Mouse (Mus musculus) naive thymus-derived CD4-positive, alpha-beta T cell, adult 2 months (primary cell): Measurements from ENCODE around the gene Mafg.
A peak's percentile ranks its signal among the peaks of the same experiment; 100 is the strongest.

ENCODE experiments used
- DNase-seq: peaks from one replicate; pipeline ENCODE4 v3.0.0-alpha.2; 2011; ENCODE audit warnings: low read depth

The Mafg gene

DNA sequence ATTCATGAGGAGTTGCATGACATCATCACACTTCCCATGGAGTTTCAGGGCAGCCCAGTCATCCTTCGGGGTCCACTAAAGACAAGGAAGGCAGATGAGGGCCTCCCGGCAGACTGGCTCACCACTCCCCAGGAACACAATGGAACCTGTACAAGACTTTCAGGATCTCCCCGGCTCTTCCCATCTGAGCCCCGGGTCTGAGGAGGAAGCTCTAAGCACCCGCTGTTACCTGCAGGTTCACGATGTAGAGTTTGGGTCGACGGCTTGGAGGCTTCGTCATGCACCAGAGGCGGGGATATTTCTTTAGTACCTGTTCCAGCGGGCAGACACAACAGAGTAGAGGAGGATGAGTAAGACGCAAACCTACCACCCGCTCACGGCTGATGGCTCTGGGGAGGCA, 13.2 kb downstream of the Mafg start:
- DNase-seq = no peak

DNA sequence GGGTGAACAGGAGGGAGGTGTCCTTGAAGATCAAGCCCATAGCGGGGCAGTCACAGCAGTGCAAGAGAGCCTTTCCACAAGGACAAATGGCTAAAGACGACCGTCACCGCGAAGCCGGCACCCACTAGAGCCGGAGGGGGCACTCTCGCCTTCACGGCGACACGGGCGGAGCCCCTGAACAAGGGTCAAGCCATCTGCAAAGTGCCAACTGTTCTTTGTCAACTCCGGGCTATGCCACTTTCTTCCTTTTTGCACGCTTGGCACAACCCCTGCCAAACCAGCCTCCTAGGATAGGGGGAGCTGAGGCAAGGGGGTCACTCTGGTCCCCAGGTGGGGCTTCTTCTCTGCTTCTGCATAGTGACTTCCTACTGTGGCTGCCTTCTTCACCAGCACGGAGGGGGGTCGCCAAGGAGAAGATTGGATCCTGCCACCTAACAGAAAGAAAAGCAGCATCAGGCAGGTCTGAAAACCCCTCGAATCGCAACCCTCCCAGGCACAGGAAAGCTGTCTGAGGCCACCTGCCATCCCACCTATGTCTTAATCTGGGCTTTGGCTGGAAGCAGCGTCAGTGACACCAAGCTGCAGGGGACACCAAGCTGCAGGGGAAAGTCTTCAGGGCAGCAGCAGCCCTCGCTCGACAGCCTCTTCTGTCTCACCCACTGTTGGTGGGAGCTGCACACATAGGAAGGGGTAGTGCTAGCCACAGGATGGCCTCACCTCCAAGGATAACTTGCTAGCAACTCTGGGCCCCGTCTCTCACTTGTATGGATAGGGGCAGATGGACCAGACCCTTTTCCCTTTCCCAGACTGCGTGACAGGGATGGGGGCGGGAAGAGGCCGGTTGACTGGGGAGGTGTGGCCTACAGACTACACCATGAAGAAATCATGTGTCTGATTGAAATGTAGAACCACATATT, 14.5 kb downstream of the Mafg start:
- DNase-seq = no peak

DNA sequence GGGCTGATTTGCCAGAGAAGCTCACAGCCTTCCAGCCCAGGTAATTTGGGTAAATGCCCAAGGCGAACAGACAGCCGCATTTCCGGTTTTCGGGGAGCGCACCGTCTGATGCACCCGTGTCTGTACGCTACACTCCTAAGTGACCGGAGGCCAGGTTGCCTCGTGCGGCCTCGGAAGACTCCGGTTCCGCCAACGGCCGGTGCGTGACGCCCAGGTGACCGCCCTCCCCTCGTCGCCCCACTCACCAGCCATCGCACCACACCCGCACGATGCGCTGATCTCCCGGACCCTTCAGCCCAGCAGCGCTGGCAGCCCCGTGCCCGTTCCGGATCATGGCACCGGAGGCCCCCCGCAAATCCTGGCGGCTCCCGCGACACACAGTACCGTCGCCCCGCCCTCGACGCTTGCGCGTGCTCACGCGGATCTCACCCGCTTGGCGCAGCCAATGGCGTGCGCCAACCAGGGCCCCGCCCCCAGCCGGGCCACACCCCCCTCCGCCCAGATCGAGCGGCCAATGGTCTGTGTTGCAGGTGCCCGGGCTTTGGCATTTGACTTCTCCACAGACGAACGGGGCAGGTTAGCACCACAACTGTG, 15.8 kb downstream of the Mafg start, which contains the start of gene Pcyt2:
Gene Pcyt2 (minus strand): TSS at position 418 of the 594 bp plus-strand sequence.
- DNase-seq = peak; percentile 94

DNA sequence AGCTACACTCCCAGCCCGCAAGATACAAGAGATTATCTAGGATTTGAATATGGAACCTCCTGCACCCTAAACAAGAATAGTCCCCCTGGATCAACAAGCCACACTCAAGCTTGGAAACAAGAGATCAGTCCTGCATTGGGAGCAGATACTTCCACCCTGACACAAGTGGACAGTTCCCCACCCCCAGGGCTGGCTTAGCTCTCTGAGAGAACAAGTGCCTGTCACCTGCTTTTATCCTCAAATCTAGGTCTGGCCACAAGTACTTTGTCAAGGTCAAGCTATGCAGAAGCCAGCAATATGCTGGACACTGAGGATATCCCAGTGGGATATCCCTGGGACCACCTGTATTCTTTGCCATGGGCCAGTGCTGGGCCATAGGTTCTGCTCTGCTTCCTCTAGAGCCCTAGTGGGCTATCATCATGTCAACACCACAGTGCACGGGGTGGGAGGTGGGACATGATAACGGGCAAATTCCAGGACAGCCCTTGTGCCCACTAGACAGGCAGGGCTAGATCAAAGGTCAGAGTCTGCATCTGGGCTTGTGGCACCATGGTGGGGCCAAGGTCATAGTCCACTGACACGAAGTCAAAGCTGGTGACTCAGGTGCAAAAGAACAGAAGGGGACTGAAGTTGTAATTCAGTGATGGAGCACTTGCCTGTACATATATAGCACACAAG, 16.6 kb downstream of the Mafg start:
- DNase-seq = peak; percentile 32

DNA sequence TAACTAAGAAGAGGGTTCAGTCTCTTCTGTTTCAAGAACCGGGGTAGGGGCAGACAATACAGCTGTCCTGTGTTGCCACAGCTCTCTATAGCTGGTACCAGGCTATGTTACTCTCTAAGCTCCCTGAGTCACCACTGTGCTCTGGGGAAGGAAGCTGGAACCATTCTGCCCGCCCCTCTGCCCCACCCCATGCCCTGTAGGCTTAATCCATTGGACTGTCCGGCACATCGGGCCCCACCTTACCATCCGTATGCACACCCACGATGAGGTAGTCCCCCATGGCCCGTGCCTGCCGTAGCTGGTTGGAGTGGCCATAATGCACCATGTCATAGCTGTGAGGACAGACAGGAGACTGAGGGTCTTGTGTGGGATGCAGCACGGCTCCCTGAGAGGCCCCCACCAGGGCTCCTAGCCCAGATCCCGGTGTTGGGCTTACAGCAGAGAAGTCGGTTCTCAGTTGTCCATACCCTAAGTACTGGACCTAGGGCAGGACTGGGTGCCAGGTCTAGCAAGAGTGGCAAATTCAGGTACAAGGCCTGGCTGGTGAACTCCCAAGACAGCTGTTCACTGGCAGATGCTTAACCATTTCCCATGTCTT, 17.7 kb downstream of the Mafg start:
- no peak for DNase-seq

DNA sequence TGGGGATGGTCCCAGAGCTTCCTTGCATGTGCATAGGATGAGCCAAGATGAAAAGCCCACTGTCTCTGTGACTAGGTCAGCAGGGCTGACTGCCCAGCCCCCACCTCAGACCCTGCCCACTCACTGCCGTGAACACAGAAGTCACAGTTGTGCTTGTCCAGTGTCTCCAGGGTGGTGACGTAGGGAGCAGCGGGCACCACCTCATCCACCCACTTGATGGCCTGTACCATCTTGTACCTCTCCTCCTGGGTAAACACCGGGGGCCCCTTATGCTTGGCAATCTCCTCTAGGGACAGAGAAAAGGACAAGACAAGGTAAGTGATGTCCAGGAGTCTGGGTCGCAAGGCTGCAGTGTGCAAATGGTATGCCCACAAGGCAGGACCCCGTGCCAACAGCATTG, 18.2 kb downstream of the Mafg start:
- no peak for DNase-seq

DNA sequence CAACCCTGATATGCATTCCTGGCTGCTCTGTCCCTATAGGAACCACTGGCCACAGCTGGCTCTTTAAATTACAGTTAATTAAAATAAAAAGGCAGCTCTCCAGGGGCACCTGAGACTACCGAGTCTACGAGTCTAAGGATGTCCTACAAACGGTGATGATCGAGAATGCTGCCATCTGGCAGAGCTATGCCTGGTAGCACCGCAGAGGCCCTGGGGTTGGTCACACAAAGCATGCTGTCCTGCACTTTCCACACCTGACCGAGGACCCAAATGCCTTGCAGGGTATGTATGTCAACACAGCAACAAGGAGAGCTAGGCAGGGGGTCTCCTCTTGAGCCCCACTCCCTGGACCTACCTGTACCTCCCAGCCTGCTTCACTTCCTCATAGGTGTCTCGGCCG, 19.4 kb downstream of the Mafg start:
- no peak for DNase-seq

DNA sequence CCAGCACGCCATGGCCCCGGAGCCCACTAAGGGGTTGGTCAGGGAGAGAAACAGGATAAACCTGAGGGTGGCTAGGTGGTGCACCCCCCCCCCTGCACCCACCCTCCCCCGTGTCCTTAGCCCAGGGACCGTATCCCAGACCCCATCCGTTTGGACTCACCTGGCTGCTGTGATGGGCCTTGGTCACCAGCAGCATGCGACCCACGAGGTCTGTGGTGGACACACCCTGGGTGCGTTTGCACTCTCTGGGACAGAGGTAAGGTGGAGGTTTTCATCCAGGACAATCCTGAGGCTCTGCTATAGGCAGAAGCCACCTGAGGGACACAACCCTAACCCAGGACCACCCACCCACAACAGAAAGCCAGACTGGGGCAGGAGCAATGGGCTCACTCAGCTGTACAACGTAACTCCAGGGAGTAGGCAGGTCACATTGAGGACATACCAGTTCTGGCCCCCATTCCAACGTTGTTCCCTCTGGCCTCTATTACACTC, 19.9 kb downstream of the Mafg start:
- DNase-seq = no peak

DNA sequence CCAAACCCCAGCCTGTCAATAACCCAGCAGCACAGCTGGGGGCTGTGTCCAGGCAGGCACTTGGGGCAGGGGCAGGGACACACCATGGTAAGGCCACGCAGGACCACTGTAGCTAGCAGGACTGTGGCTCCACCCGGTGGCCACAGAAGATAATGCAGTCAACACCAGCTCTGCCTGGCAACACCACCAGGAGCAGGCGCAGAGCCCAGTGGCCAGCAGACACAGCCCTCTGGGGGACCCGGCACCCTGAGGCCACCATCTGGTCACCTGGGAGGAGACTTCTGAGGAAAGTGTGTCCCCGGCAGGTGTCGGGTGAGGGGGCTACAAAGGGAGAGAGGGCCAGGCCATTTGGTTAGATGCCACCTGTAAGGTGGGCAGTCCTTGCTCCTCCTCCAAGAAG, 20.6 kb downstream of the Mafg start:
- peak; percentile 88 for DNase-seq

DNA sequence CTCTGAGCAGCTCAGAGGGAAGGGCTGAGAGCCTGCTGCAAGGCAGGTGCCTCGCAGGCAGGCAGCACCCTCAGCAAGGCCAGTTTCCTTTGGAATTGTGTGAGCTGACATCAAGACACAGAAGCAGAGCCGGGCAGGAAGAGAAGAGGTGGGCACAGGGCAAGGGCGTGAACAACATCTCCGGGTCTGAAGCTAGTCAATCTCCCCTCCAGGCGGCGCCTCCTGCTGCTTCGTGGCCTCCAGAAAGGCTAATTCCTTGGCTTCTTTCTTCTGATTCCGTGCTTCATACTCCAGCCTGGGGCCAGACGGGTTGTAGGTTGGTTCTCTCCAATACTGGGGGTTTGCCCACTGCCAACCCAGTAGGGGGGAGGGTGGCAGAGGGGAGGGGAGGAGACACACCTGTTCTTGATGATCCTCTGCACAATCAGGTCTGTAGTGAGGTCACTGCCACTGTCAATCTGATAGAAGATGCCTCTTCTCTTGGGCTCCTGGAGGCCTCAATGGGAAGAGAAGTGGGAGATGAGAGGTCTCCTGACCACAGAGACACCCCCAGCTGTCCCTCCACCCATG, 22.8 kb downstream of the Mafg start:
- no peak for DNase-seq

DNA sequence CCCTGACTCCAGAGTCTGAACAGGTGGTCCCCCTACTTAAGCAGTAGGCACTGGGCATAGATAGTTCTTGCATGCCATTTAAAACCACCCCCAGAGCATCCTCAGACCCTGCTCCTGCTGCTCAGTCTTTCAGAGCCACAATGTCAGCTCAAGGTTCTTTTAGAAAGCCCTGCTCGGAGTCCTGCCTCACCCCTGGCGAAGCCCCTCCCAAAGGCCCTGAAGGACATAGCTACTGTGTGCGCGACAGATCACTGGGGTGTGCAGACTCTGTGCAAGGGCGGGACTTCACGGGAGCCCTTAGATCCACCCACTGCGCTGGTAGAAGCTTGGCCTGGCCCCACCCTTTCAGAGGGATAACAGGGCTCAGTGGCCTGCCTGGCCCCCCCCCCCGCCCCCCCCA, 24.1 kb downstream of the Mafg start:
- no peak for DNase-seq

DNA sequence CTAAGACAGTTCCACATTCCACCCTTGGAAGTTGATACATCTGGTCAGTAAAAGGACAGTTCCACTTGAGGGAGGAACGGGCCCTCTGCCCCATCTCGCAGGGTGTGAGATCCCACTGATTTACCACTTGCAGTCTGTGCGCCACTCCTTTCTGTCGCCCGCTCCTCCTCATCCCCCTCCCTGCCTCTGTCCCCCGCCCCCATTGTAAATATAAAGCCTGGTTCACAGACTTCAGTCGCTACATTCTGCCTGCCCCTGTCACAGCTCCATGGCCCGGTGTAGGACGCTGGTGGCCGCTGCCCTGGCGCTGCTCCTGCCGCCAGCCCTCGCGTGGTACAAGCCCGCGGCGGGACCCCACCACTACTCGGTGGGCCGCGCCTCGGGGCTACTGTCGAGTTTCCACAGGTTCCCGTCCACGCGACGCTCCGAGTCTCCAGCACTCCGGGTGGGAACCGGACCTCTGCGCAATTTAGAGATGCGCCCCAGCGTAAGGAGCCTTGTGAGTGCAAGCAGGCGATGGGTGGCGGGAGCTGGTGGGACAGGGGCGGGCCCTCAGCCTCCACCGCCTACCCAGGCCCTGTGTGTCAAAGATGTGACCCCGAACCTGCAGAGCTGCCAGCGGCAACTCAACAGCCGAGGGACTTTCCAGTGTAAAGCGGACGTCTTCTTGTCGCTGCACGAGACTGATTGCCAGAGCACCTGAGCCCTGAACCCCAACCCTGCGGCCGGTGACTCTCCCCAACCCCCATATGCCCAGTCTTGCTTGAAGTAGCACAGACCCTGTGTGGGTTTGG, 25.0 kb downstream of the Mafg start, which contains the start of gene Npb:
Gene Npb (plus strand): TSS at position 237 of the 794 bp plus-strand sequence.
- no peak for DNase-seq

DNA sequence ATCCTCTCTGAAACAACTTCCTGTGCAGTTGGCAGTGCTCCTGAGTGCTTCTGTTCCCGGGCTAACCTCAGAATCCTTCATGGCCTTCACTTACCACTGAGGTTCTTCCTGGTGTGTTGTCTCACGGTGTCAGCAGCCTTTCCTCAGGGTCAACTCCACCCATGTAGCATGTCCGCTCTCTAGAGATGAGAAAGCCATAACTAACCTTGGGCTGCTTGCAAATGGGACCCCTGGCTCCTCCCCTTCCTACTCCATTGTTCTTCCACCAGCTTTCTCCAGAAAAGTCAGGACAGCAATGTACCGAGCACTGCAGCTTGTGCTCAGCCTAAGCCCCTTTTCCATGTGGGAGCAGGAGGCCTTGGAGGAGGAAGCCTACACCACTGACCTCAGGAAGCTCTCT, 26.6 kb downstream of the Mafg start:
- no peak for DNase-seq

DNA sequence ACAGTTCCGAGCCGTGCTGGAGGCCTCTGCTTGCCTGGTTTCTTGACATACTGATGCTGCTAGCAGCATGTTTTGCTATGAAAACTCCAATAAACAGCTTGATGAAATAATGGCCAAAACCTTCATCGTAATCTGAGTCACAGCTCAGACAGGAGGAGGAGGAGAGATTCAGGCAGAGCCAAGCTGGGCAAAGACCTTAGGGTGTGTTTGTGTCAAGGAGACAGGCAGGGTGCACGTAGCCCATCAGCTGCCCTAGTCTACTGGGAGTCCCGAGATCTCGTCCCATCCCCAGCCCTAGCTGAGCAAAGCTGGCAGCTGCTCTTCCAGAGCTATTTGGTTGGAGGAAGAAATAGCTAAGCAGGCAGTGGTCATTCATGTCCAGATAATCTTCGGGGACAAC, 27.7 kb downstream of the Mafg start:
- DNase-seq = no peak

DNA sequence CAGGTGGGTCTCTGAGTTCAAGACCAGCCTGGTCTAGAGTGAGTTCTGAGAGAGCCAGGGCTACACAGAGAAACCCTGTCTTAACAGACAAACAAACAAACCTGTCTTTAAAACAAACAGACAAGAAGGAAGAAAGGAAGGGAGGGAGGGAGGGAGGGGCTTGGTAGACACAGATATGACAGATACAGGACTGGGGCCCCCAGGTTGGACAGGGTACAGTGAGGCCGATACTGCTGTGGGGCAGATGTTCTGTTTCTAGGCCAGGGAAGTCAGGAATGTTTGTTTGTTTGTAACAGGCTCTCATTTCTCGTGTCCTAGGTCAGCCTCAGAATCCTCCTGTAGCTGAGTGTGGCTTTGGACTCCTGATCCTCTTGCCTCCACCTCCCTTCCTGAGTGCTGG, 29.9 kb downstream of the Mafg start:
- DNase-seq = no peak

DNA sequence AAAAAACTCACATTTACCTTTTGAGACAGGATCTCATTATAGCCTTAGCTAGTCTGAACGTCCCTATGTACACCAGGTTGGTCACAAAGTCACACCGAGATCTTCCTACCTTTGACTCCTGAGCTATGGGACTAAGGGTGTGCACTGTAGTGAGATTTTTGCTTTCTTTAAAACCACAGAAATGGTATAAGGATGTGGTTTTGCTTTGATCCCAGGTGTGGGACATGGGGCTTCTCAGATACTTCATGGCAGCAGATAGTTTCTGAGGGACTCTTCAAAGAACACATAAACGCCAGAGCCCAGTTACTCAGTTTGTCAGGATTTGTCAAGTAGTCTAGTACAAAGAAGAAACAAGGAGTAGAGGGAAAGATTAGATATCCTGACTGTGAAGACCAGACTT, 32.7 kb downstream of the Mafg start:
- peak; percentile 84 for DNase-seq

DNA sequence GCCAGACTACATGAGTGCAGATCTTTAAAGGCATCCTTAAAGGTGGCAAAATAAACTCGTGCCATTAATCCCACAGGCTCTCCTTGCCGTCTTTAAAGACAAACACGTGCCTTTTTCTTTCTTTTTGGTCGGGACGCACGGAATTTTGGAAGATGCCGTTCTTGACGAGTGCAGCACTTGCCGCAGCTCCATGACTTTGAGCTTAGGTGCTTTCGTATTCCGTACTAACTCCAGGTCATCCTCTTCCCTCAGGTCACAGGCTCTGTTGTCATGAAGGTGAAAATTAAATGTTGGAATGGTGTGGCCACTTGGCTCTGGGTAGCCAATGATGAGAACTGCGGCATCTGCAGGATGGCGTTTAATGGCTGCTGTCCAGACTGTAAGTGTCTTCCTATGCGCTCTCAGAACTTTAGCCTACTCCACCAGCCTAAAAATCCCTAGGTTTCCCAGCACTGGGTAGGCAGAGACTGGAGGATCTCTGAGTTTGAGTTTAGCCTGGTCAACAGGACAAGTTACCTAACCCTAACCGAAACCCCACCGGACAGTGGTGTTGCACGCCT, 34.3 kb downstream of the Mafg start:
- no peak for DNase-seq

DNA sequence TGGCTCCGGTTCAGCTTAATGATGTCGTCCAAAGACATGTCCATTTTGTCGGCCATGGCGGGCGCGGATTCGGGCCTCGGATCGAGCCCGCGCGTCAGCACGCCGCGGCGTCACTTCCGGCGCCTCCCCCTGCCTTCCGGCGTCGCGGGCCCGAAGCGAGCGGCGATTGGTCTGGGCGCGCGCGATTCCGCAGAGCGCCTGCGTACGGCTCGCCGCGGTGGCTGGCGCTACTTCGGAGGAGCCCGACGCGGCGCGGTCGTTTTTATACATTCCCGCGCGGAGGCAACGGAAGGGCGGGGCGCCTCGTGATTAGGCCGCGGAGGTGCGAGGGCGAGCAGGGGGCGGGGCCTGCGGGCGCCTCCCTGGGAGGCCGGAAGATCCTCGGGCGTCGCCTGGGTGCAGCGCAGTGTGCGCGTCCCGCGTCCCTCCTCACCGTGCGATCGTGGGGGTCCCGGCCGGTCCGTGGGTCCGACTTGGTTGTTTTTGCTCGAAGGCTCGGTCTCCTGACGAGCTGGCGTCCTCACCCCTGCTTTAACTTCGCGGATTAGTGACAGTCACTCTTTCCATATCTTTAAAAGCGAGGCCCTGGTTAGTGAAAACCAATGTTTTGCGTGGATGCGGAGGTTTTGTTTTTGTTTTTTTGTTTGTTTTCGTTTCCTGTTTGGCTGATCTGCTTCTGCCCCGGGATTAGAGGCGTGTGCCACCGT, 35.0 kb downstream of the Mafg start, which contains the start of the genes Alyref and Anapc11:
Gene Alyref (minus strand): TSS at position 83 of the 707 bp plus-strand sequence.
Gene Anapc11 (plus strand): TSS at position 139 of the 707 bp plus-strand sequence.
- DNase-seq = peak; percentile 98

DNA sequence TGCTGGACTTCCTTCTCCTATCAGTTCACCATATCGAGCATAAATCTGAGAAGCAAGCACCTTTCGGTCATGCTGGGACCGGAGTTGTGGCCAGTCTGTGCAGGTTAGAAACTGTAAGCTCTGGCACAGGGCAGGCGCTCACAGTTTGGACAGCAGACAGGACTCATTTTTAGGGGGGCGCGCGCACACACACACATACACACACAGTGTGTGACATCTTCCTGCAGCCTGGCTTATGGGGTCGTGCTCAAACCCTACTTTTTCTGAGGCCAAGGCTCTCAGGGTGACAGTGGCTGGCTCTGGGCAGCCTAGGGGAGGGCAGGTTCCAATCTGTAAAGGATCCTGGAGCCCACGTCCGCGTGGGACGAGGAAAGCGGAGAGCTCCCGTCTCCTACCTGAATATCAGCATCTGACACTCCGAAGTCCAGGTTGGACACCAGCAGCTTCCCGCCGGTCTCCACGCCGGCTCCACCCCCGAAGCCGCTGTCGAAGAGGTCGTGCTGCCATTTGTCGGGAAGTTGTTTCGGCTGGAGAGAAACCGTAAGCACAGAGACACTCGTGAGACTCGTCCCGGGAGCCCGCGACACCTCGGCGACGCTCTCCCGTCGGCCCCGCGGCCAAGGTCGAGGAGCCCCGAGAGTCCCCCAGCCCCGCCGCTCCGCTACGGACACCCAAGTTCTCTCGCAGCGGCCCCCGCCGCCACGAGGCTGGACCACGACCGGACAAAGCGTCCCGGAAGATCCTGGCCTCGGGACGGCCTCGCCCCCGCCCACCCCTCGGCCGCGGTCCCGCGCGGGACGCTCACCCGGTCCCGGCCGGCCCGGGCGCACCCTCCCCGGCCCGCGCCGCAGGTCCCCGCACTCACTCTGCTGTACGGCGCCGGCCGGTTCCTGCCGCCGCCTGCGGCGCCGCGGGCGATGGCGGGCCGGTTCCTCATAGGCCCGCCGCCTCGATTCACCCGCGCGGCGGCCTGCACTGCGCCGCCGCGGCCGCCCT, 35.9 kb downstream of the Mafg start:
- peak; percentile 49 for DNase-seq
